Mouse (Mus musculus): ENCODE measurements around the gene Znhit2. TPM values are rescaled to one million over a fixed set of nuclear protein-coding genes. Genes with fewer than 3 reads are reported as not detected.

The Znhit2 gene
- polyA plus RNA-seq (2015; fragmentation: Nextera tagmentation; extraction: Ambion mirVana) = 48.3 and 55.4 TPM in 2 replicates

- peak; percentile 97 for DNase-seq (ENCODE audit: low spot score)
These were observed at the start of gene Znhit2 for GRCm38 (mm10) chr19:6061021-6061533. Gene Znhit2 (plus strand): TSS chr19:6061192.

DNA sequence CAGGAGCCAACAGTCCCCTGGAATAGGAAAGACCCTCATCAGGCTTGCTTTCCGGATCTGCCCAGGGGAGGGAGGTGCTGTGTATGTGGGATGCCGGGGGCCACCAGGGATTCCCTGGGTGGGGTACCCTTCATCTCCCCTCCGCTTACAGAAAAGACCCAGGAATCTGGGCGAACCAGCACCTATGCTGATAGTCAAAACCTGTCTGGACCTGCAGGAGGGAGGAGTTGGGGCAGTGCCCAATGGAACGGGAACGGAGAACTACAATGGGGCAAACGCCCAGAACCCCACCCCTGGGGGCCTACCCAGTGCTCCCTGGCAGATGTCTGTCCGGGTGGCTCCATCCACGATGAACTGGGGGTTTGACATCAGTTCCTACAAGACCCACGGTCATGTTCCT lies 47.3 kb upstream of the Znhit2 start:
- no peak for DNase-seq (ENCODE audit: low spot score)

- DNase-seq (ENCODE audit: low spot score) = peak; percentile 60
These were observed 45.9 kb upstream of the Znhit2 start for GRCm38 (mm10) chr19:6014991-6015510.

- peak; percentile 80 for DNase-seq (ENCODE audit: low spot score)
These were observed 45.3 kb upstream of the Znhit2 start, which contains the start of gene Capn1 for GRCm38 (mm10) chr19:6015511-6016315. Gene Capn1 (minus strand): TSS chr19:6015897.

DNA sequence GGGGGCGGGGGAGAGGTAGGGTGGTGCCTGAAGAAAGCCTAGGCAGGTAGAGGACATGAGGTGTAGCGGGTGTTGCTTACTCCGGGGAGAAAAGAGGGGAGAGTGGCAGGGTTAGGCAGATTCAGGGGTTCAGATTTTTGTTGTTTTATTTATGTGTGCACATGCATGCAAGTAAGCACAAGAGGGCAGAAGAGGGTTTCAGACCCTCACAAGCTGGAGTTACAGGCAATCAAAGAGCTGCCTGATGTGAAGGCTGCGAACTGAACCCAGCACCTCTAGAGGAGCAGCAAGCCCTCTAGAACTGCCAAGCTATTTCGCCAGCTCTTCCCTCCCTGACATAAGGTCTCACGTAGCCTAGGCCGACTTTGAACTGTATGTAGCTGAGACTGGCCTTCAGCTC lies 44.5 kb upstream of the Znhit2 start:
- DNase-seq (ENCODE audit: low spot score) = peak; percentile 34

DNA sequence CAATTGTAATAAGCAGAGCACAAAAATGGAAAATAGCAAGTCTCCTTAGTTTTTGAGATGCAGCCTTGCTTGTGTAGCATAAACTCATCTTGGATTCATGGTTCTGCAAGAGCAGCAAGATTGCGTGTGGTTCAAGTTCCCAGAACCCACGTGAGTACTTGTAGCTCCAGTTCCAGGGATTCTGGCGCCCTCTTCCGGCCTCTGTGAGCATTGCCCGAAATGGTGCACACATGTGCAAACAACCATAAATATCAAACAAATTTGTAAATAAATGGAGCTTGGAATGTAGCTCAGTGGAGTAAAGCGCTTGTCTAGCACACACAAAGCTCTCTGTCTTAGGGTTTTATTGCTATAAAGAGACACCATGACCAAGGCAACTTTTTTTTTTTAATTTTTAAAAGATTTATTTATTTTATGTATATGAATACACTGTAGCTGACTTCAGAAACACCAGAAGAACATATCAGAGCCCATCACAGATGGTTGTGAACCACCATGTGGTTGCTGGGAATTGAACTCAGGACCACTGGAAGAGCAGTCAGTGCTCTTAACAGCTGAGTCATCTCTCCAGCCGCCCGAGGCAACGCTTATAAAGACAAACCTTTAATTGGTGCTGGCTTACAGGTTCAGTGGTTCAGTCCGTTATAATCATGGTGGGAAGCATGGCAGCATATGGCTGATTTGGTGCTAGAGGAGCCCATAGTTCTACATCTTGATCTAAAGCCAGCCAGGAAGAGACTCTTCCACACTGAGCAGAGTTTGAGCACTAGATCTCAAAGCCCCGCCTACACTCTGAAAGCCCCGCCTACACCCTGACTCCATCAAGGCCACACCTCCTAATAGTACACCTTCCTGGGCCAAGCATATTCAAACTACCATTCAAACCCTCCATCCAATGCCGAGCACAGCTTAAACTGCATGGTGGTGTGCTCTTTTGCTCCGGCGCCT lies 42.6 kb upstream of the Znhit2 start:
- DNase-seq (ENCODE audit: low spot score) = peak; percentile 87

DNA sequence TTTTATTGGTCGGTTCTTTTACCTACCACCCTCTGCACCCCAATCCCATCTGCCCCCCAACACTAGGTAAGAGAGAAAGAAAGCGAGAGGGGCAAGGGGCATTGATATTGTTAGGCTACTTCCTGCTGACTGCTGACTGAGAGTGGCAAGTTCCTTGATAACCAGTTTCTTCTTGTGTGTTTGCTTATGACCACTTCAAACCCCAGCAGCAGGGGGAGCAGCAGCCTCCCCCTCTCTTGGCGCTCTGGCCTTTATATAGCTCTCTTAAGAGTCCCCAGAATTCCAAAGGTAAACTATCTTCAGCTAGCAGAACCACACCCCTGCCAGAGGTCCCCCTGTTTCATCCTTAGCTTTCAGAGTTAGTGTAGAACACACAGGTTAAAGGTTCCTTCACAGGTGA lies 40.7 kb upstream of the Znhit2 start:
- no peak for DNase-seq (ENCODE audit: low spot score)

DNA sequence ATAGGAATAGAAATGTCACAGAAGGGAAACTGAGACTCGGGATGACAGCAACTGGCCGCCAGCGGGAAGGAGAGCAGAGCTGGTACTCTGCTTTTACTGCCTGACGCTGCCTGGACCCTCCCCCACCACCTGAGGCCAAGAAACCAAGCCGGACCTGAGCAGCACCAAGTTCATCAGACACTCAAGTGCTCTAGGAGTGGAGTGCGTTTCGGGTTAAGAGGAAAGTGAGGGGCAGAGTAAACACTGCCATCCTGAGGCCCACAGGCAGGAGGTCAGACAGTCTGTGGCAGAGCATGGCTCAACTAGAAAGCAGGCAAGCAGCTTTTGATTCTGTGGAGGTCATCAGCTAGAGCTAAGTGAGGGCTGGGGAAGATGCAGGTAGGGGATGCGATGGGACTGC lies 37.9 kb upstream of the Znhit2 start:
- DNase-seq (ENCODE audit: low spot score) = no peak

DNA sequence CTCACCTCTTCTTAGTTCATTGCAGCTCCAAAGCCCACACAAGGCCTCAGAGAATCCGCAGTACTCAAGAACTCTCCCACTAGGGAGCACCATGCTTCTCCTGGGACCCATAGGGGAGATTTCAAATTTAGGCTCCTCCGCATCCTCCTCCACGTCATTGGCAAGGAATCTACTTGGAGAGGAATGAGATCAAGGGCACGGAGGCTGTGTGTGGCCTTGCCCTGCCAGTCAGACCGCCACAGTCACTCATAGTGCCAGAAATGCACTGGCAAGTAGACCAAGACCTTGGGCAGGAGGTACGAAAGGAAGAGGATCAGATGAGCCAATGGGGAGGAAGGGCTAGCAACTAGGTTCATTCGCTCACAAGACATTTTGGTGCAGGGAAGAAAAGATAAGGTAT lies 37.1 kb upstream of the Znhit2 start:
- DNase-seq (ENCODE audit: low spot score) = no peak

DNA sequence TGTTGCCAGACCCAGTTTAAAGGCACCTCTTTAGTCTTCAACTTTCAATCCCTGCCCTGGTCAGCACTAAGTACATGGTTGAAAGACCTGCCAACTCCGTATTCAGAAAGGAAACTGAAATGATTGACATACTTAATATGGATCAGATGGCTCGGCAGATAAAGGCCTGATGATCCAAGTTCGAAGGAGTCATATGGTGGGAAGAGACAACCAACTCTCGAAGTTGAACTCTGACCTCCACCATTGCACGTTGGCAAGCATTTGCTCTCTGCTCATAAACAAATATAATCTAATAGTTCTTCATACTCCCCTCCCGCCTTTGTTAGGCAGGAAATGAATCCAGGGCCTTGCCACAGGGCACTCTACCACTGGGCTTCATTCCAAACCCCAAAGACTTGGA lies 32.0 kb upstream of the Znhit2 start:
- no peak for DNase-seq (ENCODE audit: low spot score)

DNA sequence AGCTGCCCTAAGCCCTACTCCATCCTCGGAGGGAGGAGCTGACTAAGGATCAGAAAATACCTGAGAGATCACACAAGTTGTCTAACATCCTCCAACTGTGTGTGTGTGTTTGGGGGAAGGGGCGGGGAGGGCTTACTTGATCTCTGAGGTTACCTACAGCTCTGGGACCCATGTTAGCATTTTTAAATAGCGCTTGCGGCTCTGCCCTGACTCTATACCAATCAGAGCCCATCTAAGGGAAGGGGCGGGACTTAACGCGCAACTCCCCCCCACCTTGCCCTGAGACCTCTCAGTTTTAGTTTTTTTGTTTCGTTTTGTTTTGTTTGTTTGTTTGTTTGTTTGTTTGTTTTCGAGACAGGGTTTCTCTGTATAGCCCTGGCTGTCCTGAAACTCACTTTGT lies 31.6 kb upstream of the Znhit2 start:
- no peak for DNase-seq (ENCODE audit: low spot score)

- no peak for DNase-seq (ENCODE audit: low spot score)
These were observed 30.3 kb upstream of the Znhit2 start for GRCm38 (mm10) chr19:6030520-6031280.

- DNase-seq (ENCODE audit: low spot score) = no peak
These were observed 24.9 kb upstream of the Znhit2 start for GRCm38 (mm10) chr19:6035966-6036585.

GRCm38 (mm10) chr19:6037695-6038094 lies 23.3 kb upstream of the Znhit2 start:
- DNase-seq (ENCODE audit: low spot score) = no peak

GRCm38 (mm10) chr19:6038326-6038725 lies 22.7 kb upstream of the Znhit2 start:
- DNase-seq (ENCODE audit: low spot score) = no peak

- no peak for DNase-seq (ENCODE audit: low spot score)
These were observed 21.0 kb upstream of the Znhit2 start for GRCm38 (mm10) chr19:6040002-6040401.

DNA sequence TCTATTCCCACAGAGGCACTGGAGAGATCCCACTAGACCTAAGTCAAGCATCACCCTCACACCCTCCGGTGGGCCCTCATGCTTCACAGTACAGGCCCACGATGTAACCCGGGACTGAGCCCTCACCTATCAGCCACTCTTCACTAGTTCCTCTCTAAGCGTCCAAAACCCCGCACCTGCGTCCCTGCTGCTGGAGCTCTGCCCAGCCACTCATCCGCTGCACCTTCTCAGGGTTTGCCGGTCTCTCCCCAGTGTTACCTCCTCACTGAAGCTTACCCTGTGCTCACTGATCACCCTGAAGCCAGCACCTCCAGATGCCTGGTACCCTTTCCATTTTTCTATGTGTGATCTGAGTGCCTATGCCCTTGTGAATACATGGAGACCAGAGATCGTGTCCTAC lies 18.7 kb upstream of the Znhit2 start:
- no peak for DNase-seq (ENCODE audit: low spot score)

DNA sequence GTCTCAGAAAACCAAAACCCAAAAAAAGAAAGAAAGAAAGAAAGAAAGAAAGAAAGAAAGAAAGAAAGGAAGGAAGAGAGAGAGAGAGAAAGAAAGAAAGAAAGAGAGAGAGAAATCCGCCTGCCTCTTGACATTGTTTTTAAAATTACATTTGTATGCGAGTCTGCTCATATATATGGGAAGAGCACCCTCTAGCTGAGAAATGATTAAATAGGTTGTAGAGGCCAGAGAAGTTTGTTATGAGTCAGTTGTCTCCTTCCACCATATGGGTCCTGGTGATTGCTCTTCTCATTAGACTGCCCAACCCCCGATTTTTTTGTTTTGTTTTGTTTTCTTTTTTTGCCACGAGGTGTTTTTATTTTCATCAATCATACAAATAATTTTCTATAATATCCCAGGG lies 16.9 kb upstream of the Znhit2 start:
- DNase-seq (ENCODE audit: low spot score) = peak; percentile 54

GRCm38 (mm10) chr19:6045366-6046293 lies 15.4 kb upstream of the Znhit2 start:
- DNase-seq (ENCODE audit: low spot score) = no peak

Data from thymus, postnatal 0 days (tissue).